Mouse (Mus musculus): Measurements from ENCODE around the gene Yae1d1.
"Not testable (repeated sequence)": the region's sequence is repeated elsewhere in the genome, so short reads cannot be mapped to it uniquely, and the experiment has no call there.

Gene Yae1d1

DNA sequence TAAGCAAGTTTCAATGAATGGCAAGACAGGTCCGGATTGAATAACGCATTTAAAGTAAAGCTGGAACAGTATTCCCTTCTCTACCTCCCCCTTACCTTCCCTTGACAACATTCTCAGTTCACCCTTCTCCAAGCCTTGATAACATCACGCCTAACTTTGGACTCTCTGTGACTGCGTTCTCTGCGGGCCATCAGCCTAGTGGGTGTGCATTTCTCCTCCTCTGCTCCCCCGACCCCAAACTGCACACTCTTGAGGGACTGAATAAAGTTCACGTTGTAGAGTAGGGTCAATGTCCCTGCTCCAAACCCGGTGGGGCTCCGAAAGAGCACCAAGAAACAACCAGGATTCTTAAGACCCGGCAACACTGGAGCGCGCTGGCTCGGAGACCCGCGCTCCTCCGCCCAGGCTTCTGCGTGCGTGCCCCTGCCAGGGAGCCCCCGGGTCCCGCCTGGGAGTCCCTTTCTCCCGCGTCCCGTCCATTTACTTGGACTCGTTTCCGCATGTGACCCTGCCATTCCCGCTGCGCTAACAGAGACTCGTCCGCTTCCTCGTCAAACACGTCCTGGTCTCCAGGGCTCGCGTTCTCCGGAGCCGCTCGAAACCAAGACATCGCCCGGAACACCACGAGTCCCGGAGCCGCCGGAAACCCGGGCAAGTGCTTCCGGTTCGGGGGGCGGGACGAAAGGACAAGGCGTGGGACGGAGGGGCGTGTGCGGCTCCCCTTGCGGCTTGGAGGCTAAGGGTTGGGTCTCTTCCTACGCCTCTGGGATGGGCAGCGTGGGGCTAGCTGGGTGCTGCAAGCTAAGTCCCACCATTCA is at the start of gene Yae1d1:
Gene Yae1d1, minus strand, starts transcription at position 653 of the 818 bp plus-strand sequence.
- peak; percentile 87 for DNase-seq

DNA sequence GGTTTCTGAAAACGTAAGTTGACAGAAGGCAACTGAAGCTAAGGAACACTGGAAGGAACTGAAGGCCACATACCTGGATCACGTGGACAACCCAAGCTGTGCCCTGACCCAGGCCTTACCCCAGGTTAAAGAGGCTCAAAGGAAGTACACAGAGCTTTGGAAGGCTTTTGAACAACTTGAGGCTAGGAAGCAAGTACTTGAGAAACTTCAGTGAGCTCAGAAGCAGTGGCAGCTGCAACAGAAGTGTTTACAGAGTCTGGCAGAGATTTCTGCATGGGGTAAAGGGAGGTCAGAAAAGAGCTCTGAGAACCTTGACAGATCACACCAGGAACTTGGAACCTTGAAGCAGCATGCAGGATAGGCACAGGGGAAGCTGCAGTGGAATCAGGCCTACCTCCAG is 45.7 kb upstream of the Yae1d1 start:
- DNase-seq = no peak

DNA sequence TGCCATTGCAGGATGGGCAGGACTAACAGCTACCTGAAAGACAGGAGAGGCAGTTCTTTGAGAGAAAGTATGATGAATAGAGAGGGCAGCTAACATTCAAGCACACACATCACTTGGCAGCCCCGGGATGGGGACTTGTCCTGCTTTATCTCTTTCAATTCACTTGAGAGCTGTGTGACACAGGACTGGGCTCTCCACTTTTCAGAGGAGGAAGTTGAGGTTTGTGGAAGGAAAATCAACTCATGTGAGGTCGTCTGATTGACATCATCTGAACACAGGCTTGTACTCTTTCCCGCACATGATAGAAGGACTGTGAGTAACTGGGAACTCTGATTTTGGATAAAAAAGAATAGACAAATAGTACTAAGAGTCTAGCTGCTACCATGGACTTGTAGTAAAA is 23.5 kb upstream of the Yae1d1 start:
- DNase-seq = no peak

DNA sequence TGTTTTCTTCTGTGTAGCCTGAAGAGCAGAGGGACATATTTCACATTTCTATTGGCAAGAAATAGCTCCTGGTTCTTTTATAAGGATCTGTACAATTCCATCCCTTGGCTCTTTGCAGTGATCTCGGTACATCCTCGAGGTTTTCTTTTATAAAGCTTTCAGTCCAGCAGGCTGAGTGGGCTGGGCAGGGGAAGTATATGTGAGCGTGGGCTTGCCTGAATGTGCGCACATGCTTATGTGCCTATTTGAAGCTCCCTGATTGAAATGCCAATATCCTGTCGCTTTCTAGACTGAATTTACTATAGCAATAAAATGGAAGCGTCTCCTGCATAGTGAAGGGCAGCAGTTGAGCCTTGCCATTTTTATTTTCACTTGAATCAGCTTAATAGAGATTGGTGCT is 20.1 kb upstream of the Yae1d1 start:
- DNase-seq = no peak

DNA sequence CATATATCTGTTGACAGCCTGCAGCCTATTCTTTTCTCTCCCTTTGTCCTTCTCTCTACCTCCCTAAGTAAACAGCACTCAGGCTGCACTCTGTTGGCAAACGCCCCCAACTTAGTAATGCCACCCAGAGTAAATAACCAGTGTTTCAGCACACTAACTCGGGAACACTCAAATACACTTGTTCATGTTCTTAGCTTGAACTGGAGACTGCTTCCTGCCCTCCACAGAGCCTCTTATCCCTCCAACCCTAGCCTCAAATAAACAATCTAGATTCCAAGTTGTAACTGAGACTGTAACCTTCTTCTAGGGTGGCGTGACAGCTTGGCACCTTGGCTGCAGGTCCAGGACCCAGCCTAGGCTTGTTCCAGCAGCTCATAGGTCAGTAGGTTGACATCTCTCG is 17.9 kb upstream of the Yae1d1 start:
- no peak for DNase-seq

DNA sequence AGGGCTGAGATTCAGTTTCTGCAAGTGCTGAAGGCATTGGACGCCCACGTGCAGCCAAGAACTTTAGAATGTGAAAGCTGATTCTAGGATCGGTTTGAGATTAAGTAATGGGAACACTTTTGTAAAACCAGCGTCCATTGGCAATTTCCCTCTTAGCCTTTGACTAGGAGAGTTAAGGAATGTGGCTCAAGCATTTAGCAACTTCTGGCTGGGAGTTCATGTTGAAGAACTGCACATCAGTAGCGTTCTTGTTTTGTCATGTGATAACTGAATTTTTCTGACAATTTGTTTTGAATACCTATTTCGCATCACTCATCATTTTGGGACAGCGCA is 332 bp upstream of the Yae1d1 start:
- no peak for DNase-seq

DNA sequence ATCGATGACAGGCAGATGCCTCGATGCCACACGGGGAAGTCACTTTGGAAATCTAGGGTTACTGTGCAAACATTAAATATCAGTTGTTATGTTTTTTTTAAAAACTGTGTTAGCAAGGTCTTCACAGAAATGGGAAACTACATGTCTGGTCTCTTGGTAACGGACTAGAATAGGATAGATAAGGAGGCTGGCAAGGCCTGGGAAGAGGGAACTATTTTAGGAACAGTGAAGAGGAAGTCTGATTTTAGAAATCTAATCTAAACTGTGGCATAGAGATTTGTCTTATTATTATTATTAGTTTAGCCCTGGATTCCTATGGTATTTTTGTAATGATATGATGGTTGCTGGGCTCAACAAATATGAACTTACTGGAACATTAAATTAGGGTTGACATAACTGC is 1.1 kb downstream of the Yae1d1 start:
- no peak for DNase-seq

DNA sequence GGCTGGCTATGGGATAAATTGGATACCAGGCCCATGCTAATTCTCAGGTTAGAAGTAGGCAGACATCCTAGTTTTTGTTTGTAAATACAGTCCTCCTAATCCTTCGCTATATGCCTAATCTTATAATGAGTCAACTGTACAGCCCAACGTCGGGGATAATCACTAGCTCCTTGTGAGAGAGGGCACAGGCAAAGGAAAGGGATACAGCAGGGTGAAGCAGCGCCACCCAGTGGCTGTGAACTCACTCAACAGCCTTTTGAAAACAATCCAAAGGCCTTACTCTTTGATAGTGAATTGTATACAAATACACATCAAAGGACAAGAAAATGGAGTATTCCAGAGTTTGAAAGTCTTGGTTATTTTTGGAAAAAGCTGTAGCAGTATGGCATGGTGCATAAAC is 10.0 kb downstream of the Yae1d1 start:
- DNase-seq = peak; percentile 31

DNA sequence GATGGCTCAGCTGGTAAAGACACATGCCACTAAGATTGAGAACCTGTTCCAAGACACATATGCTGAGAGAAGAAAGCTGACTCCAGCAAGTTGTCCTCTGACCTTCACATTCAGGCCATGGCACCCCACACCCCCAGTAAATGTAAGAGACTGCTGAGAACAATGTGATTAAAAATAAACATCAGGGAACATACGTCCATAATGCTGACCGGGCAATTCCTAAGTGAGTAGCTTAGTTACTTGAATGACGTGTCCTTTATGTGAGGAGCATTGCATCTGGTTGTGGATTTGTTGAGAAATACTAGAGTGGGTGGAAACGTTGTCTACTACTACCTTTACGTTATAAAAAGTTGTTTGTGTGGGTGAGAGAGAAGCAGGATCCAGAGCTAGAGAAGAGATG is 10.5 kb downstream of the Yae1d1 start:
- DNase-seq = no peak

DNA sequence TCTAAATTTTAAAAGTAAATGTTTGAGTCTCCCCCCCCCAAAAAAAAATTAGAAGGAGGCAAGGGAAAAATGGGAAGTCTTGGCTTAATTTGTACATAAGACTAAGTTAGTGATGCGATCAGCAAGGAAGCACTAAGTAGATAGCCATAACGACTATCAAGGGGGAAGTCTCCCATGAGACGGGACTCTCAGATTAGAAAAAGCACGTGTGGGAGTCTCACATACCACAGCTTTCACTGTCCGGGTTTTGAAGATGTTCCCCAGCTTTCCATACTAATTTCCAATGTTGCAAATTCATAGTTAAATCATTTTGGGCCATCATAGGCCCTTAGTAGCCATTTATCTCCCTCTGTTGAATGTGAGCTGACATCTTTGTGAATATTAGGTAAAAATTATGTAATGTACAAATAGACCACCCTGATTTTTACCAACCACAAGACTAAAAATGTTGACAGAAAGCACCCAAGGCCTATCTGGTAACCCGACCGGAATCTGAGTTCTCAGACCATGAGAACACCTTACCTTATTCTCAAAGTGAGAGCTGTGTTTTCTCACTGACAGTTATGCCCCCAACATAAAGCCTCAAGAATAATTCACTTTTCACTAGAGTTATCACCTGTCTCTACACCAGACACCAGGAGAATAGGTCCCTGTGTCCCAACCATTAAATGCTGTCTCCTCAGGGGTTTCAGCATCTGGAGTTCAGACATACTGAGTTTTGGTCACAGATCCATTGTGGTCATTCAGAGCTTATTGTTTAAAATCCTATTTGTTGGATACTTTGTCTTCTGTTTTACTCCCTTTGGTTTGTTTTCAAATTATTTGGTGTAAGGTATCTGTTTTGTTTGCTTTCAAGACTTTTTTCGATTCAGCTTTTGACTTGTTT is 16.1 kb downstream of the Yae1d1 start:
- no peak for DNase-seq

DNA sequence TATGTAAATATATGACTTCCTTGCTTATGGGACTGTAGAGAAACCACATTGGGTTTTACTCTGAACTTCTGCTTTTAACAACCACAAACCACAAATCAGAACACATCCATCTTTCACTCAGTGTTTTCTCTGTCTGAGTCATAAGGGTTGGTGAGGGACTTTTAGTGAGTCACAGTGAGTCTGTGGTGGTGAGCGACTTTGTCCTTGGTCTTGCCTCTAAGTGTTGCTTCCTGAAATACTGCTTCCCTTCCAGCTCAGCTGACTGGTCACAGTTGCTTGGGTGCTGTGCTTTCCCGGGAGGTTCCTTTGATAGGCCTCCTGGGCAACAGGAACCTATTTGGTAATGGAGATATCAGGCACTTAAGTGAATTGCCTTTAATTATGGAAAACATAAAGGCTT is 17.3 kb downstream of the Yae1d1 start:
- no peak for DNase-seq

DNA sequence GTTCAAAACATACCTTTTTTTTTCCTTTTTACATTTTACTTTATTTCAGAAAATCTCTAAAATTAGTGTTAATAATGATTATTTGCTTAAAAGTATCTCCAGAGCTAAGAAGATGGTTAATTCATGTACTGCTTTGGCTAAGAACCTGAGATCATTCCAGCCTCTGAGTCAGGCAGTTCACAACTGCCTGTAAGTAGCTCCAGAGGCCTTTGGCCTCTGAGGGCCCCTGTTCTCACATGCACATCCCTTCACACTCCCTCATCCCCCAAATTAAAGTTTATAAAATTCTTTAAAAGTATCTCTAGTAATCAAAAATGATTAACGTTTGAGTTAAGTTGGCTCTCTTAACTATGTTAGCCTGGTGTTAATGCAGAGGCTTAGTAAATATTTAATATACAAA is 17.7 kb downstream of the Yae1d1 start:
- no peak for DNase-seq

DNA sequence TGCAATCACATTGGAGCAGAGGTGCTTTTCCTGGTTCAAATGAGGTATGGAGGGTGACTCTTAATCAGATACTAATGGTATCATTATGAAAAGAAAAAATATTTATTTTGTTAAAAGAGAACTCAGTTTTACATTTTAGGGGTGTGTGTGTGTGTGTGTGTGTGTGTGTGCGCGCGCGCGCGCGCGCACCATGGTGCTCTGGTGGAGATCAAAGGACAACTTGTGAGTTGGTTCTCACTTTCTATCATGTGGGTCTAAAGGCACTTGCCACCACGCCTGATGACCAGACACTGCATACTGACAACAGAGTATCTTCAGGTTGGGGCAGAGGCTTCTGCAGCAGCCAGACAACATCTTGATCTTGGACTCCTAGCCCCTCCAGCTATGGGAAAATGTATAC is 18.4 kb downstream of the Yae1d1 start:
- DNase-seq = no peak

DNA sequence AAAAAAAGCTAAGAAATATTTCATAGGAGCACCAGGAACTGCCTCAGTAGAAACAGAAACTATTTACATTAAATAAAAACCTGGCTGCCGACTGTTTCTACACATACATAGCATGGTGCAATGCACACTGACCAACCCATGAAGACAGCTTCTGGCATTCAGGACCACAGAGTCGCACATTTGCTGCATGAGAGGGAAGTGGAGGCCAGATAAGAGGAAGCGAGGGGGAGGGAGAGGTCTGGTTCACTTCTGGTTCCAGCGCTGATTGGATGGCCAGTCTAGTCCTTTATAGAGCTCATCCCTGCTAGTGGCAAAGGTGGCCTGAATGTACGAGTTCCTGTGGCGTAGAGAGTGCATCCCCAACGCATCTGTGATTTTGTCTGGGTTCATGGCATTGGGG is 32.5 kb downstream of the Yae1d1 start:
- no peak for DNase-seq

DNA sequence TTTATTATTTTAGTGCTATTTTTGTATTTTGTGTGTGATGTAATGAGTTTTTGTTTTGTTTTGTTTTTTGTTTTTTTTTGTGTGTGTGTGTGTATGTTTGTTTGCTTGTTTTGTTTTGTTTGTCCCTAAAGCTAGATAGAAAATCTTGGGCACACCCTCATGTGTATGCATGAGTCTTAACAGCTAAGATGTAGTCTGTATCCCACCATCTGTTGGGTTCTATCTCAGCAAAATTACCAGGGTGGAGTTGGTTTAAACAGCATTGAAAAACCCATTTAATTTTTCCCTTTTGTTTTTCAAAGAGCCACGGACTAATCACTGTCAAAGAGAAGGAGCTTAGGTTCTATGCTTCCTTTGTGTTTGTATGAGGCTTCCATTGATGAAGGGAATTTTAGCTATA is 38.9 kb downstream of the Yae1d1 start:
- no peak for DNase-seq

DNA sequence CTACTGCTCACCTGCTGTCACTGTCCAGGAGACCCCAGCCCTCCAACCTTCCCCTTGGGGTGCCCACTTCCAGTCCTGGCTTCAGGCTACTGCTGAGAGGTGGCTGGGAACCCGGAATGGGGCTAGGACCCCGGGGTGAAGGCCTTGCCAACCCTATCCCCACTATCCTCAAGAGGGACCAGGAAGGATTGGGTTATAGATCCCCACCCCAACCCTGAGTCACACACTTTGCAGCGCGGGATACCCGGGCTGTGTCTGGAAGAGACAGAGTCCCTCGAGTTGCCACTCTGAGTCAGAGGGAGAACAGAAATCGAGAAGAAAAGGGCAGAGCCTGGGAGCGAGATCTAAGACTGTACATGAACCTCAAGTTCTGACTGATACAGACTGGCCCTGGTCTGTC is 42.6 kb downstream of the Yae1d1 start:
- DNase-seq = not testable (repeated sequence)

DNA sequence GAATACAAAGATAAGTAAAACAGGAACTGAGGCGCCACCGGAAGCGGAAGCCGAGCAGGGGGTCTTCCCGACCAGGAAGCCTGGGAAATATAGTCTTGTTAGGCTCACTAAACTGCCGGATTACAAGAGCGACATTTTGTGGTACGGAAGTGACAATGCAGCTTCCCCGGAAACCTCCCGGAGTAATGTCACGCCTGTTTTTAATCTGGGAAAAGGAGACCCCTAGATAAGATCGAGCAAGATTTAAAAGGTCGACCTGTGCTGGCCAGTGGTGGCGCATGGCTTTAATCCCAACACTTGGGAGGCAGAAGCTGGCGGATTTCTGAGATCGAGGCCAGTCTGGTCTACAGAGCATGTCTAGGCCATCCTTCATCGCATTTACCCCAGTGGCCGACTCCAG is 43.6 kb downstream of the Yae1d1 start:
- no peak for DNase-seq

DNA sequence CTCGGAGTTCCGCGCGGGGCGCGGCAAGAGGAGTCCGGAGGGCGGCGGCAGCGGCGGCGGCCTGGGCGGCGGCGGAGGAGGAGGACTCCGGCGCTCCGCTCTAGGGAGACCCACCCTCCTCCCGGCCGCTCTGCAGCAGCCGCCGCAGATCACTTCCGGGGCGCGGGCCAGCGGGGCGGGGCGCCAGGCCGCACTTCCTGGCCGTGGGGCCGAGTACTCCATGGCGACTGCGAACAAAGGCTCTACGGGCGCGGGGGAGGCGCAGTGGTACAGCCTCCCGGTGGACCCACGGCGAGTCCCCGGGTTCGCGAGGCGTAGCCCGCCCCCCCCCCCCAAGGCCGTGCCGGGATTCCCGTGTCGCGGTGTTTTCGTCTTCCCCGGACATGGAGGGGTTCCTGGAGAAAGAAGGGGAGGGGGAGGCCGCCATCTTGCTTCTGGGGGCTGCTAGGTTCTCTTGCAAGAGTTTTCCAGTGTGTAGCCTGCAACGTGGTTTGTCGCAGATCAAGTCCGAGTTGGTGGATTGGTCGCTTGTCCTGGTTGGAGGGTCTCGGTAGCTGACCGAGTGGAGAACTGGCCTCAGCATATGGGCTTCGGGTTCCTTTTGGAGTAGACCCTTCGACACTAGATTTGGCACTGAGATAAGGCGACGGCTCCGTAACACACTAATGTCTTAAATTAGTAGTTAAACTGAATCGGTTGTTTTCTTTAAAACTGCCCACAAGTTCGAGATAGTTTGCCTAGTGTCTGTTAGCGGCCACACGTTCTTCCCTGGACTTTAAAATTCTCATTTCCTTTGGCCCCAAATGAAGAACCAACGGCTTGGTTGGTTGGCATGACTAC is 48.9 kb downstream of the Yae1d1 start, which contains the start of gene Rala:
Gene Rala, minus strand, starts transcription at position 162 of the 840 bp plus-strand sequence.
- peak; percentile 91 for DNase-seq

DNA sequence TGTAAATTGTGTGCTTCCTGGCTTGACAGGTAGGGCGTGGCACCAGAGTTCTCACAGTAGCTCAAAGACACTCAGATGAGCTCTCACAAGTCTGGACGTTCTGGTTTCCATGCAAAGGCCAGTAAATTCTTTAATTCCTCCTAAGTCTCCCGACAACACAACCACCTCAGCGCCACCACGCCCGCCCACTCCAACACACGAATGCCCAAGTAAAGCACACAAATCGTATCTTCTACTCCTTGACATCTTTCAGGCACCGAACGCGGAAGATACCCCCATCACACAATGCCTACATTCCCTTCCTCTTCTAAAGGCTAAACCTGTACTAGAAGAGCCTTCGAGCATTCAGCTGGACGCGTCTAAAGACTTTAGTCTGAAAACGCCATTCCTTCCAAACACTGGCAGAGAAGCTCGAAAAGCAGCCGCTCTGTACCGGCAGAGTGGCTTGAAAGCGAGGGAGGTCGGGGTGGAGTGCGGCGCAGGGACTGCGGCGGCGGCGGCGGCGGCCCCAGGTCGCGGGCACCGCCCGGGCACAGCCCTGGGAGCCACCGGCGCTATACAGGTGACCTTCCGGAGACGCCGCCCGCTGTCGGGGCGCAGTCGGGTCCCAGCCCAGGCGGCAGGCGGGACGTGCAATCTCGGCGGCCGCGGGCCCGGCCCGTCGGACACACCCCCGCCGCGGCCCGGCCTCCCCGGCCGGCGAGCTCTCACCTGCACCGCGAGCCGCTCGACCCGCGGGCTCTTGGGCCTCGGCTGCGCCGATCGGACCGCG is 49.7 kb downstream of the Yae1d1 start:
- no peak for DNase-seq

DNA sequence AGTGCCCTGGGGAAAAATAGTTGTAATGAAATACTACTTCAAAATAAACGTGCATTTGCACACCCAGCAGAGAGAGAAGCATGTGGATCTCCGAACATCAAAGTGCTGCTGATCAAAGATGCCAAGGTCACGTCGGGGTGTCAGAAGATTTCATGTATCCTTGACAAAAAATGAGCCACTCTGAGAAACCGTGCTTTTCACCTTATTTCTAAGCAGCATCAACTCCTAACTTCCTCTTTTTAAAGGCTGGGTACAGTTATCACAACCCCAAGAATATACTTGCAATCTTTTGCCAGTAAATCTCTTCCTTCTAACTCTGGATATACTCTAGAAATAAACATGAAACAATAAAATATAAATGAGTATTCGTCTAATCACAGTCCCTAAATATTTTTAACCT is 50.8 kb downstream of the Yae1d1 start:
- DNase-seq = no peak

Measured in cerebellum, adult 9-10 months (tissue).